ENCODE assay signal across 27 mouse cellular contexts in genomic region chr4:45064577-45064976, GRCm38 (mm10). TPM values are rescaled to one million over a fixed set of nuclear protein-coding genes. Genes with fewer than 3 reads are reported as not detected.
DNase-seq lines count a peak whose midpoint lies in the region; ATAC-seq and TF ChIP-seq lines count a peak whose summit lies in the region.
"Had no signal": no experiment of that assay in that cellular context is flagged by ENCODE, and none has a peak within 500 bp of the region (broad histone marks: within the 10 kb centered on the region; RNA-seq: fewer than 3 reads in every experiment).

No protein-coding gene starts in this region.

- no peak overlapping the region for H3K27ac ChIP-seq in kidney, embryonic 14.5 days (ENCODE audit: low read depth, low read length)
- H3K27ac ChIP-seq in bone marrow, adult 2 months (ENCODE audit: control insufficient read depth, insufficient read depth, low read depth, low read length, poor library complexity) = peak overlapping the region; percentile 50; the same call in 1 of the 2 replicates
- H3K27ac ChIP-seq in intestine, postnatal 0 days (ENCODE audit: low read depth, low read length) = no peak overlapping the region; the same call in 1 of the 2 replicates
- H3K27ac ChIP-seq: embryonic facial prominence, embryonic 12.5 days; embryonic facial prominence, embryonic 15.5 days; forebrain, embryonic 12.5 days; forebrain, embryonic 15.5 days; heart, embryonic 15.5 days; hindbrain, embryonic 10.5 days; hindbrain, embryonic 13.5 days had no signal

- DNase-seq in kidney, adult 11 months = peak; percentile 13
- DNase-seq in kidney, postnatal 25 days = no peak
- DNase-seq in kidney, adult 9 months = peak; percentile 77
- no peak for DNase-seq in left cerebral cortex, postnatal 10 days (ENCODE audit: extremely low spot score in 1 of 2, low spot score in 2 of 2)
- no peak for DNase-seq in layer of hippocampus, adult 11-12 months (ENCODE audit: low spot score)
- DNase-seq: adrenal gland, adult 8-10 months; adrenal gland, postnatal 25 days; cerebellum, adult 18-20 months; cerebellum, adult 9-10 months; cerebellum, postnatal 14 days; gastrocnemius, postnatal 25 days; heart, adult 18-20 months; heart, postnatal 10 days; heart, postnatal 36 days had no signal

- no peak overlapping the region for H3K4me3 ChIP-seq in kidney, embryonic 14.5 days (ENCODE audit: low read length)
- no peak overlapping the region for H3K4me3 ChIP-seq in bone marrow, adult 2 months (replicated peaks; ENCODE audit: control insufficient read depth, low read depth, low read length)
- no peak overlapping the region for H3K4me3 ChIP-seq in intestine, postnatal 0 days (ENCODE audit: low read depth, low read length)
- H3K4me3 ChIP-seq: embryonic facial prominence, embryonic 12.5 days; embryonic facial prominence, embryonic 15.5 days; erythroblast, embryonic 14.5 days; forebrain, embryonic 12.5 days; forebrain, embryonic 15.5 days; heart, embryonic 12.5 days; heart, embryonic 15.5 days; hindbrain, embryonic 10.5 days; hindbrain, embryonic 13.5 days had no signal

- intact Hi-C loops in left cerebral cortex, postnatal 10 days (cut with DNase I) = no loop called here

- no peak for TF ChIP-seq POLR2A in bone marrow, adult 2 months (IDR thresholded peaks at IDR 0.05; ENCODE audit: borderline replicate concordance, control insufficient read depth, low read depth, low read length)

- H3K4me2 ChIP-seq in kidney, embryonic 14.5 days (replicated peaks; ENCODE audit: low read depth, low read length) = no peak overlapping the region
- no peak overlapping the region for H3K4me2 ChIP-seq in intestine, postnatal 0 days (replicated peaks; ENCODE audit: low read depth)
- H3K4me2 ChIP-seq: embryonic facial prominence, embryonic 12.5 days; embryonic facial prominence, embryonic 15.5 days; forebrain, embryonic 12.5 days; forebrain, embryonic 15.5 days; heart, embryonic 12.5 days; heart, embryonic 15.5 days; hindbrain, embryonic 13.5 days had no signal

- ATAC-seq in kidney, embryonic 14.5 days (ENCODE audit: low FRiP score, low TSS enrichment) = no peak
- ATAC-seq in intestine, postnatal 0 days = peak; percentile 70
- ATAC-seq: activated CD4-positive, CD25-positive, alpha-beta regulatory T cell, adult 4 months; forebrain, embryonic 15.5 days had no signal

- H3K9me3 ChIP-seq in kidney, embryonic 14.5 days (ENCODE audit: control insufficient read depth, low read length) = no peaks in the 10 kb centered on the region
- H3K9me3 ChIP-seq in intestine, postnatal 0 days (ENCODE audit: control insufficient read depth) = no peaks in the 10 kb centered on the region
- H3K9me3 ChIP-seq: embryonic facial prominence, embryonic 12.5 days; embryonic facial prominence, embryonic 15.5 days; forebrain, embryonic 12.5 days; forebrain, embryonic 15.5 days; heart, embryonic 12.5 days; heart, embryonic 15.5 days; hindbrain, embryonic 10.5 days; hindbrain, embryonic 13.5 days had no signal

- H3K4me1 ChIP-seq in kidney, embryonic 14.5 days (ENCODE audit: control insufficient read depth, insufficient read depth, low read length) = no peaks in the 10 kb centered on the region
- H3K4me1 ChIP-seq in bone marrow, adult 2 months (ENCODE audit: control insufficient read depth, insufficient read depth, low read length) = peaks cover 1% of the 10 kb centered on the region; the same call in 1 of the 2 replicates
- H3K4me1 ChIP-seq in intestine, postnatal 0 days (replicated peaks; ENCODE audit: control insufficient read depth, insufficient read depth, low read length) = peaks cover 5% of the 10 kb centered on the region; the same call in 1 of the 2 replicates
- H3K4me1 ChIP-seq: embryonic facial prominence, embryonic 15.5 days had no signal

- 74% methylated on average over 2 of the region's 2 CpGs for WGBS in kidney, embryonic 14.5 days
- 87% methylated on average over 2 of the region's 2 CpGs for WGBS in bone marrow, adult 2 months
- 41% methylated on average over 2 of the region's 2 CpGs for WGBS in intestine, postnatal 0 days

- no peaks in the 10 kb centered on the region for H3K27me3 ChIP-seq in kidney, embryonic 14.5 days (ENCODE audit: control insufficient read depth, insufficient read depth, low read length)
- no peaks in the 10 kb centered on the region for H3K27me3 ChIP-seq in intestine, postnatal 0 days (replicated peaks; ENCODE audit: control insufficient read depth, insufficient read depth, low read length)
- H3K27me3 ChIP-seq: embryonic facial prominence, embryonic 12.5 days; embryonic facial prominence, embryonic 15.5 days; forebrain, embryonic 12.5 days; forebrain, embryonic 15.5 days; heart, embryonic 12.5 days; heart, embryonic 15.5 days; hindbrain, embryonic 13.5 days had no signal

- no peak for TF ChIP-seq CTCF in bone marrow, adult 2 months (IDR thresholded peaks at IDR 0.05; ENCODE audit: control insufficient read depth, insufficient read depth, low read length)
- no peak for TF ChIP-seq CTCF in intestine, postnatal 0 days (IDR thresholded peaks at IDR 0.05; ENCODE audit: low read depth)

- peaks cover 19% of the 10 kb centered on the region; the same call in 1 of the 2 replicates for H3K36me3 ChIP-seq in kidney, embryonic 14.5 days (ENCODE audit: control insufficient read depth, insufficient read depth, low read length)
- no peaks in the 10 kb centered on the region for H3K36me3 ChIP-seq in intestine, postnatal 0 days (ENCODE audit: control insufficient read depth, insufficient read depth)

- no peak overlapping the region for H3K9ac ChIP-seq in kidney, embryonic 14.5 days (ENCODE audit: low read depth, low read length)
- H3K9ac ChIP-seq in intestine, postnatal 0 days (ENCODE audit: low read depth, low read length) = no peak overlapping the region
- H3K9ac ChIP-seq: embryonic facial prominence, embryonic 12.5 days; embryonic facial prominence, embryonic 15.5 days; forebrain, embryonic 12.5 days; forebrain, embryonic 15.5 days; heart, embryonic 12.5 days; heart, embryonic 15.5 days; hindbrain, embryonic 13.5 days had no signal

RNA-seq across cellular contexts. Expression of gene Fbxo10, which starts 19.8 kb away (rescaled TPM):
- 5.3 and 11.9 TPM in 2 replicates for polyA plus RNA-seq in kidney, embryonic 14.5 days (2014; fragmentation: Nextera tagmentation; extraction: Ambion mirVana)
- 4.7 and 7.6 TPM in 2 replicates for polyA plus RNA-seq in bone marrow, adult 2 months (2011; ENCODE audit: insufficient read depth, insufficient read length, low replicate concordance, missing spikeins)
- polyA plus RNA-seq in intestine, postnatal 0 days (2015; fragmentation: Nextera tagmentation; extraction: Ambion mirVana) = 2.4 and 2.6 TPM in 2 replicates
- total RNA-seq in left cerebral cortex, postnatal 10 days (2021) = 10 to 100 TPM; 30.3 to 31.3 TPM

RNA-seq across cellular contexts. Expression of gene Tomm5, which starts 43.3 kb away (rescaled TPM):
- 271 and 343 TPM in 2 replicates for polyA plus RNA-seq in kidney, embryonic 14.5 days (2014; fragmentation: Nextera tagmentation; extraction: Ambion mirVana)
- polyA plus RNA-seq in bone marrow, adult 2 months (2011; ENCODE audit: insufficient read depth, insufficient read length, low replicate concordance, missing spikeins) = 70.0 and 74.4 TPM in 2 replicates
- polyA plus RNA-seq in intestine, postnatal 0 days (2015; fragmentation: Nextera tagmentation; extraction: Ambion mirVana) = 256 and 274 TPM in 2 replicates
- 10 to 100 TPM; 67.9 to 69.3 TPM for total RNA-seq in left cerebral cortex, postnatal 10 days (2021)

RNA-seq across cellular contexts. Expression of gene Polr1e, which starts 46.2 kb away (rescaled TPM):
- 52.4 and 56.2 TPM in 2 replicates for polyA plus RNA-seq in kidney, embryonic 14.5 days (2014; fragmentation: Nextera tagmentation; extraction: Ambion mirVana)
- polyA plus RNA-seq in bone marrow, adult 2 months (2011; ENCODE audit: insufficient read depth, insufficient read length, low replicate concordance, missing spikeins) = 7.8 and 11.3 TPM in 2 replicates
- polyA plus RNA-seq in intestine, postnatal 0 days (2015; fragmentation: Nextera tagmentation; extraction: Ambion mirVana) = 11.4 and 13.7 TPM in 2 replicates
- total RNA-seq in left cerebral cortex, postnatal 10 days (2021) = 10 to 100 TPM; 17.2 to 20.5 TPM

RNA-seq across cellular contexts. Expression of gene Zbtb5, which starts 52.4 kb away (rescaled TPM):
- polyA plus RNA-seq in kidney, embryonic 14.5 days (2014; fragmentation: Nextera tagmentation; extraction: Ambion mirVana) = 14.7 and 27.2 TPM in 2 replicates
- 3.3 and 6.5 TPM in 2 replicates for polyA plus RNA-seq in bone marrow, adult 2 months (2011; ENCODE audit: insufficient read depth, insufficient read length, low replicate concordance, missing spikeins)
- 8.5 TPM in 2 replicates for polyA plus RNA-seq in intestine, postnatal 0 days (2015; fragmentation: Nextera tagmentation; extraction: Ambion mirVana)
- total RNA-seq in left cerebral cortex, postnatal 10 days (2021) = 10 to 100 TPM; 17.3 to 18.6 TPM

Comparison
In these comparisons a context has a peak if more than half of its experiments do, and no peak if none do; other contexts are left out.
1. DNase-seq: peak in kidney, adult 11 months (single experiment) and kidney, adult 9 months (single experiment); none in kidney, postnatal 25 days (0 of 2), left cerebral cortex, postnatal 10 days (0 of 2) and layer of hippocampus, adult 11-12 months (single experiment).